Mouse (Mus musculus) gastrocnemius, postnatal 4 days (tissue): Measurements from ENCODE around the gene Vmn1r66. TPM values are rescaled to one million over a fixed set of nuclear protein-coding genes. Genes with fewer than 3 reads are reported as not detected.
"Not testable (repeated sequence)": the region's sequence is repeated elsewhere in the genome, so short reads cannot be mapped to it uniquely, and the experiment has no call there.

Experiments
- DNase-seq, 2 experiments: peaks; one replicate each; pipeline ENCODE4 v3.0.0; 2021 to 2022; ENCODE audit warnings: low spot score in 2 of 2, mixed read lengths in 2 of 2
- long read RNA-seq, 2 experiments: library from polyadenylated mRNA; stranded (forward); transcript quantifications; one replicate each; pipeline ENCODE4 v2.0.0; 2021
- total RNA-seq, 2 experiments: library from RNA; stranded (reverse); gene quantifications; 2 replicates each; pipeline ENCODE4 v1.2.3; 2021

The Vmn1r66 gene
- not detected for total RNA-seq
- long read RNA-seq, experiment 1: 0 reads
- long read RNA-seq, experiment 2: 0 reads

DNA sequence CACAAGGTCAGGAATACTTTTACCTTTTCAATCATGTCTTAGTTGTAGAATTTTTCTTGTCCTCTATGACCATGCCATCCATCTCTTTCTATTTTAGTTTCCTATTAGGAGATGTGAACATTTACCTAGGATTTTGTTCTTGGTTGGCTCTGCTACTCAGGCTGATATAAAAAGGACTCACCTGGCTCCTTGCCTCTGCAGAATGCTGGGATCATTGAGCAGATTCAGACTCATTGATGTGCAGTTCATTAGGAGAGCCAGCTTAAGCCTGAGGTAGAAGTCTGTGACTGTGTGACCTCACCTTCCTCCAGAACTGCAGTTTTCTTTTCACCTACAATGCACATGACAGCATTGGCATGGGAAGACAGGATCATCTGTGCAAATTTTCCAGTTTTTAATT lies at the start of gene Vmn1r66:
Gene Vmn1r66 (minus strand): TSS at position 101 of the 400 bp plus-strand sequence.
- no peak for DNase-seq

DNA sequence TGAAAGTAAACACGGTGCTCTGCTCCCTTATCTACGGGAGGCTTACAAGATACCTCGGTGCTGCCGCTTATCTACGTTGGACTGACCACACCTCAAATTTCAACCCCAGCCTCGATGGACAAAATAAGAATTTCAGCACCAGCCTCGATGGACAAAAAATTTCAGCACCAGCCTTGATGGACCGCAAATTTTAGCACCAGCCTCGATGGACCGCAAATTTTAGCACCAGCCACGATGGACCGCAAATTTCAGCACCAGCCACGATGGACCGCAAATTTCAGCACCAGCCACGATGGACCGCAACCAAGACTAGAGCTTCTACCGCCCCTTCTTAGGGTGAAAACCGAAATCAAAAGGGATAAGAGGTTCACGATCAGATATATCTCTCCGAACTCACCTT lies 47.7 kb upstream of the Vmn1r66 start:
- DNase-seq: not testable (repeated sequence)

GRCm38 (mm10) chr7:10252075-10252474 lies 25.7 kb downstream of the Vmn1r66 start:
- DNase-seq: no peak

DNA sequence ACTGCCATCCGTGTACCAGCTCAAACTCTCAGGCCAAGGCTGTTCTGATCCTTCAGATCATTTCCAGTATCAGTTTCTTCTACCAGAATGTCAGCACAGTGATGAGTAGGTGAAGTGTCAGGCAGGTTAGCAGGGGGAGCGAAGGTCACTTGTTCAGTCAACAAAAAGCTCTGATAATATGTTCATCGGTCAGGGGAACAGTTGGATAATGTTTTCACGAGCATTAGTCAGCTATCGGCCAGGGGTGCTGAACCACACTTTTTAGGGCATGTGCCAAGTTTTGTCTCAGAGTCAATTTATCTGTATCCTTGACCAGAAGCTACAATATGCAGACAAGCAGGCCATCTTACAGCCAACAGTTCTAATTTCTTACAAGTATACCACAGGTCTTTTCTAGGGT lies 28.7 kb downstream of the Vmn1r66 start:
- no peak for DNase-seq

Other genes starting within 250 kb of the Vmn1r66 start
- not detected for gene Vmn2r50, start 224.7 kb downstream of the Vmn1r66 start, total RNA-seq
- not detected for gene Vmn2r51, start 172.3 kb downstream of the Vmn1r66 start, total RNA-seq
- gene Vmn2r52, start 101.4 kb downstream of the Vmn1r66 start, total RNA-seq: not detected
- gene Vmn1r67, start 165.3 kb upstream of the Vmn1r66 start, total RNA-seq: not detected
- gene Zik1, start 217.4 kb upstream of the Vmn1r66 start, total RNA-seq: 1 to 10 TPM; 3.8 to 4.3 TPM